Mouse (Mus musculus) ES-E14 (cell line): ENCODE measurements around the gene Amer2. TPM values are rescaled to one million over a fixed set of nuclear protein-coding genes. Genes with fewer than 3 reads are reported as not detected.

Experiments used
- DNase-seq: peaks from one replicate; pipeline ENCODE4 v3.0.0-alpha.2; 2013; ENCODE audit warnings: low read depth, low spot score
- H3K27ac ChIP-seq: 2 replicates; pipeline ENCODE4 v1.5.1; 2012; ENCODE audit warnings: low read depth, mild to moderate bottlenecking, low read length, moderate library complexity, mixed read lengths; ENCODE audit not compliant: poor library complexity, insufficient read depth, severe bottlenecking
- H3K36me3 ChIP-seq: 2 replicates; pipeline ENCODE4 v1.6.1; 2012; ENCODE audit warnings: mild to moderate bottlenecking, low read length, moderate library complexity, mixed read lengths; ENCODE audit not compliant: control insufficient read depth, poor library complexity, insufficient read depth, severe bottlenecking
- H3K4me1 ChIP-seq, 2 experiments: fragments of 150-350 bp in 1 of 2; sonication (generic) in 1 of 2; 2 replicates each; pipeline ENCODE4 v1.6.1; 2012; ENCODE audit warnings: low read length in 2 of 2, mild to moderate bottlenecking in 1 of 2, mixed read lengths in 1 of 2; ENCODE audit not compliant: control insufficient read depth in 2 of 2, insufficient read depth in 2 of 2, poor library complexity in 1 of 2
- H3K4me3 ChIP-seq, 2 experiments: fragments of 150-350 bp in 1 of 2; sonication (generic) in 1 of 2; 2 replicates each; pipeline ENCODE4 v1.5.1; 2012; ENCODE audit warnings: low read length in 2 of 2, low read depth in 1 of 2, mild to moderate bottlenecking in 1 of 2, mixed read lengths in 1 of 2; ENCODE audit not compliant: insufficient read depth in 1 of 2, poor library complexity in 1 of 2, severe bottlenecking in 1 of 2
- H3K9ac ChIP-seq: 2 replicates; pipeline ENCODE4 v1.6.1; 2012; ENCODE audit warnings: low read depth, mild to moderate bottlenecking, low read length, mixed read lengths; ENCODE audit not compliant: poor library complexity, insufficient read depth, severe bottlenecking
- H3K9me3 ChIP-seq: fragments of 150-350 bp; sonication (generic); 2 replicates; pipeline ENCODE4 v1.6.1; 2012; ENCODE audit warnings: low read depth, mild to moderate bottlenecking, low read length; ENCODE audit not compliant: control insufficient read depth, insufficient read depth
- CHD2 ChIP-seq: IDR thresholded peaks from 2 replicates; pipeline ENCODE4 v1.6.1; 2014; ENCODE audit warnings: mild to moderate bottlenecking, low read depth, low read length, inconsistent platforms
- HCFC1 ChIP-seq: IDR thresholded peaks from 2 replicates; pipeline ENCODE4 v1.6.1; 2012; ENCODE audit warnings: low read length, inconsistent platforms, borderline replicate concordance; ENCODE audit not compliant: insufficient read depth
- MAFK ChIP-seq: IDR thresholded peaks from 2 replicates; pipeline ENCODE4 v1.6.1; 2014; ENCODE audit warnings: mild to moderate bottlenecking, low read depth, low read length, inconsistent platforms; ENCODE audit not compliant: insufficient read depth
- ZC3H11A ChIP-seq: IDR thresholded peaks from 2 replicates; pipeline ENCODE4 v1.6.1; 2012; ENCODE audit warnings: low read depth, mild to moderate bottlenecking, inconsistent platforms, low read length, borderline replicate concordance
- ZNF384 ChIP-seq: IDR thresholded peaks from 2 replicates; pipeline ENCODE4 v1.6.1; 2012; ENCODE audit warnings: low read depth, low read length, inconsistent platforms
- in situ Hi-C, 2 experiments: fragments of 600-800 bp; cut with MboI; formaldehyde crosslinking; loops; one replicate each; pipeline ENCODE4 v1.15.1; 2025; ENCODE audit warnings: low sequenced_read_pairs in 2 of 2, inconsistent platforms in 1 of 2; ENCODE audit not compliant: unreplicated experiment in 2 of 2
- total RNA-seq: library from RNA; depleted of rRNA; stranded (reverse); fragments of 300-350 nt; gene quantifications from 2 replicates; pipeline ENCODE4 v1.2.3, GENCODE M21; 2012

Gene Amer2
- total RNA-seq, 1 experiment = 0.09 TPM

- no peaks in the 10 kb centered on the region for H3K4me1 ChIP-seq
- no peak overlapping the region for H3K27ac ChIP-seq
- H3K4me3 ChIP-seq = no peak overlapping the region
- in situ Hi-C loops = no loop called here
- H3K9ac ChIP-seq = no peak overlapping the region
- H3K36me3 ChIP-seq = no peaks in the 10 kb centered on the region
- TF ChIP-seq ZC3H11A (no peak), MAFK (no peak), CHD2 (no peak), HCFC1 (no peak), ZNF384 (no peak)
- H3K9me3 ChIP-seq = no peaks in the 10 kb centered on the region
- no peak for DNase-seq
Measured at GRCm38 (mm10) chr14:60417924-60418323, 44.9 kb downstream of the Amer2 start.

GRCm38 (mm10) chr14:60422920-60423319 is 49.9 kb downstream of the Amer2 start:
- no peak overlapping the region for H3K9ac ChIP-seq
- no peak overlapping the region for H3K27ac ChIP-seq
- TF ChIP-seq ZNF384 (no peak), MAFK (no peak), HCFC1 (no peak), ZC3H11A (no peak), CHD2 (no peak)
- no peaks in the 10 kb centered on the region for H3K9me3 ChIP-seq
- H3K36me3 ChIP-seq = no peaks in the 10 kb centered on the region
- no peak overlapping the region for H3K4me3 ChIP-seq
- no peaks in the 10 kb centered on the region for H3K4me1 ChIP-seq
- in situ Hi-C loops = no loop called here
- DNase-seq = no peak

GRCm38 (mm10) chr14:60424174-60424573 is 51.1 kb downstream of the Amer2 start:
- TF ChIP-seq HCFC1 = no peak
- no peak for TF ChIP-seq ZNF384
- no peak for TF ChIP-seq ZC3H11A
- Histone ChIP-seq H3K4me1 (no peaks in the 10 kb centered on the region), H3K36me3 (no peaks in the 10 kb centered on the region), H3K9me3 (no peaks in the 10 kb centered on the region), H3K9ac (no peak overlapping the region), H3K4me3 (no peak overlapping the region), H3K27ac (no peak overlapping the region)
- in situ Hi-C loops = no loop called here
- DNase-seq = no peak

- H3K9ac ChIP-seq = no peak overlapping the region
- no peaks in the 10 kb centered on the region for H3K4me1 ChIP-seq
- no peak for DNase-seq
- H3K27ac ChIP-seq = no peak overlapping the region
- TF ChIP-seq CHD2 (no peak), ZC3H11A (no peak), MAFK (no peak), HCFC1 (no peak), ZNF384 (no peak)
- no peaks in the 10 kb centered on the region for H3K9me3 ChIP-seq
- in situ Hi-C loops = no loop called here
- no peaks in the 10 kb centered on the region for H3K36me3 ChIP-seq
- H3K4me3 ChIP-seq = no peak overlapping the region
Measured at GRCm38 (mm10) chr14:60425553-60425952, 52.5 kb downstream of the Amer2 start.

GRCm38 (mm10) chr14:60427896-60428295 is 54.8 kb downstream of the Amer2 start:
- Histone ChIP-seq H3K9ac (no peak overlapping the region), H3K4me1 (no peaks in the 10 kb centered on the region), H3K4me3 (no peak overlapping the region), H3K9me3 (no peaks in the 10 kb centered on the region), H3K36me3 (no peaks in the 10 kb centered on the region), H3K27ac (no peak overlapping the region)
- in situ Hi-C loops = no loop called here
- no peak for TF ChIP-seq HCFC1
- TF ChIP-seq MAFK = no peak
- no peak for TF ChIP-seq ZNF384
- no peak for TF ChIP-seq CHD2
- TF ChIP-seq ZC3H11A = no peak
- no peak for DNase-seq
